Mouse (Mus musculus) ES-CJ7 (cell line): ENCODE measurements around the gene Hpn.

Source experiments
- DNase-seq: peaks from one replicate; pipeline ENCODE4 v3.0.0; 2011; ENCODE audit warnings: low read depth, low spot score

Hpn gene

GRCm38 (mm10) chr7:31110861-31111385 is 4.2 kb downstream of the Hpn start:
- no peak for DNase-seq

- no peak for DNase-seq
These were observed 5.3 kb downstream of the Hpn start for GRCm38 (mm10) chr7:31109796-31110195.

- no peak for DNase-seq
These were observed 6.0 kb downstream of the Hpn start for GRCm38 (mm10) chr7:31109091-31109490.

GRCm38 (mm10) chr7:31107781-31108180 is 7.3 kb downstream of the Hpn start:
- DNase-seq, result no peak

GRCm38 (mm10) chr7:31106166-31106565 is 8.9 kb downstream of the Hpn start:
- DNase-seq, result no peak

GRCm38 (mm10) chr7:31105061-31105768 is 9.9 kb downstream of the Hpn start:
- no peak for DNase-seq

- DNase-seq, result no peak
These were observed 14.3 kb downstream of the Hpn start for GRCm38 (mm10) chr7:31100786-31101185.

GRCm38 (mm10) chr7:31099612-31099982 is 15.5 kb downstream of the Hpn start:
- DNase-seq, result no peak

GRCm38 (mm10) chr7:31098697-31099611 is 16.1 kb downstream of the Hpn start:
- DNase-seq, result peak; percentile 46

- peak; percentile 92 for DNase-seq
These were observed 17.4 kb downstream of the Hpn start for GRCm38 (mm10) chr7:31097583-31098248.

- no peak for DNase-seq
These were observed 18.1 kb downstream of the Hpn start for GRCm38 (mm10) chr7:31096892-31097564.

- DNase-seq, result peak; percentile 44
These were observed 20.2 kb downstream of the Hpn start for GRCm38 (mm10) chr7:31094774-31095501.

- DNase-seq, result no peak
These were observed 25.4 kb downstream of the Hpn start for GRCm38 (mm10) chr7:31089721-31090120.

GRCm38 (mm10) chr7:31088206-31088605 is 26.9 kb downstream of the Hpn start:
- DNase-seq, result no peak

- no peak for DNase-seq
These were observed 27.8 kb downstream of the Hpn start for GRCm38 (mm10) chr7:31087262-31087661.

- DNase-seq, result no peak
These were observed 28.8 kb downstream of the Hpn start for GRCm38 (mm10) chr7:31086175-31086755.

GRCm38 (mm10) chr7:31085171-31085570 is 29.9 kb downstream of the Hpn start:
- no peak for DNase-seq

- no peak for DNase-seq
These were observed 30.9 kb downstream of the Hpn start for GRCm38 (mm10) chr7:31084140-31084539.

GRCm38 (mm10) chr7:31082831-31083588 is 32.1 kb downstream of the Hpn start:
- DNase-seq, result no peak

GRCm38 (mm10) chr7:31082106-31082505 is 33.0 kb downstream of the Hpn start:
- DNase-seq, result no peak
